Mouse (Mus musculus): ENCODE results near the gene Cstf3. TPM values are rescaled to one million over a fixed set of nuclear protein-coding genes. Genes with fewer than 3 reads are reported as not detected.

Cstf3 gene
- polyA plus RNA-seq, 1 experiment: 9.9 TPM

GRCm38 (mm10) chr2:104704355-104704754, 114.0 kb downstream of the Cstf3 start:
- WGBS: 52% methylated on average over 3 of the region's 3 CpGs
- no peak for DNase-seq (ENCODE audit: low read depth, low spot score)

- no peak for DNase-seq (ENCODE audit: low read depth, low spot score)
- 66% methylated on average over 6 of the region's 6 CpGs for WGBS
Observed at GRCm38 (mm10) chr2:104709786-104710337, 119.5 kb downstream of the Cstf3 start.

GRCm38 (mm10) chr2:104710670-104711370, 120.5 kb downstream of the Cstf3 start:
- WGBS: 32% methylated on average over 6 of the region's 6 CpGs
- no peak for DNase-seq (ENCODE audit: low read depth, low spot score)

GRCm38 (mm10) chr2:104711585-104712485, 121.5 kb downstream of the Cstf3 start, which contains the start of gene Tcp11l1:
Gene Tcp11l1 (minus strand): TSS chr2:104712169.
- peak; percentile 3 for DNase-seq (ENCODE audit: low read depth, low spot score)
- under 1% methylated on average over 72 of the region's 99 CpGs for WGBS

GRCm38 (mm10) chr2:104712486-104712809, 122.1 kb downstream of the Cstf3 start:
- peak; percentile 6 for DNase-seq (ENCODE audit: low read depth, low spot score)
- WGBS: 2% methylated on average over 7 of the region's 7 CpGs

GRCm38 (mm10) chr2:104714254-104714691, 124.0 kb downstream of the Cstf3 start:
- WGBS: 53% methylated on average over 15 of the region's 15 CpGs
- no peak for DNase-seq (ENCODE audit: low read depth, low spot score)

Other genes starting within 250 kb of the Cstf3 start
- not detected in 2 replicates for gene D430041D05Rik, start 179.5 kb upstream of the Cstf3 start, polyA plus RNA-seq (2012; rRNA removed)
- 10.1 and 17.4 TPM in 2 replicates for gene Hipk3, start 96.1 kb upstream of the Cstf3 start, polyA plus RNA-seq (2012; rRNA removed)
- 0.97 and 1.6 TPM in 2 replicates for gene Tcp11l1, start 121.6 kb downstream of the Cstf3 start, polyA plus RNA-seq (2012; rRNA removed)
- not detected in 2 replicates for gene Pin1rt1, start 125.9 kb downstream of the Cstf3 start, polyA plus RNA-seq (2012; rRNA removed)
- gene Depdc7, start 152.4 kb downstream of the Cstf3 start, polyA plus RNA-seq (2012; rRNA removed): 6.2 and 11.0 TPM in 2 replicates
- 1.7 and 3.2 TPM in 2 replicates for gene Qser1, start 226.2 kb downstream of the Cstf3 start, polyA plus RNA-seq (2012; rRNA removed)

All from large intestine, adult 2 months (tissue).